Mouse (Mus musculus): ENCODE results near the gene Ctsw. TPM values are rescaled to one million over a fixed set of nuclear protein-coding genes. Genes with fewer than 3 reads are reported as not detected.
A peak's percentile ranks its signal among the peaks of the same experiment; 100 is the strongest.
"Not testable (repeated sequence)": the region's sequence is repeated elsewhere in the genome, so short reads cannot be mapped to it uniquely, and the experiment has no call there.

Ctsw gene
- polyA plus RNA-seq, 1 experiment from 2014 or later, result 2.2 TPM

GRCm38 (mm10) chr19:5500330-5500875 lies 32.1 kb upstream of the Ctsw start:
- Histone ChIP-seq H3K9me3 (ENCODE audit: control insufficient read depth, low read length) (no peaks in the 10 kb centered on the region), H3K4me2 (ENCODE audit: low read depth, low read length) (no peak overlapping the region), H3K36me3 (ENCODE audit: control insufficient read depth, insufficient read depth, low read length) (peaks cover 7% of the 10 kb centered on the region), H3K9ac (ENCODE audit: low read length) (no peak overlapping the region), H3K27ac (ENCODE audit: low read length) (no peak overlapping the region), H3K4me3 (ENCODE audit: low read length) (no peak overlapping the region), H3K27me3 (ENCODE audit: control insufficient read depth, insufficient read depth, low read depth, low read length) (no peaks in the 10 kb centered on the region), H3K4me1 (replicated peaks; ENCODE audit: control insufficient read depth, insufficient read depth, low read length) (no peaks in the 10 kb centered on the region)
- 77% methylated on average over 2 of the region's 2 CpGs for WGBS
- ATAC-seq (ENCODE audit: low read depth), result no peak

DNA sequence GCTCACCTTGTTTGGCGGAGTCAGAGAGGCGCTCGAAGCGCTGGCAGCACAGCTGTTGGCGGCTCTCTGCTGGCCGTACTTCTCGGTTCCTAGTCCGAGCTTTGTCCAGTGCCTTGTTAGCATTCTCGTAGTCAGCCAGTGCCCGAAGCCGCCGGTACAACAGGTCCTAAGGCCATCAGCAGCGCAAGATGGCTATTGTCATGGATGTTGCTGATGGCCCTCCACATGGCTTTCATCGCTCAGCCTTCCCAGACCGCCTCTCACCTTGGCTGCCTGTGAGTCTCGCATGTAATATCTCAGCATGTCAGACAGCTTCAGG lies 27.7 kb upstream of the Ctsw start:
- Histone ChIP-seq H3K4me3 (ENCODE audit: low read length) (no peak overlapping the region), H3K27ac (ENCODE audit: low read length) (no peak overlapping the region), H3K4me1 (replicated peaks; ENCODE audit: control insufficient read depth, insufficient read depth, low read length) (peaks cover 7% of the 10 kb centered on the region), H3K27me3 (ENCODE audit: control insufficient read depth, insufficient read depth, low read depth, low read length) (no peaks in the 10 kb centered on the region), H3K4me2 (ENCODE audit: low read depth, low read length) (no peak overlapping the region), H3K36me3 (ENCODE audit: control insufficient read depth, insufficient read depth, low read length) (peaks cover 30% of the 10 kb centered on the region), H3K9me3 (ENCODE audit: control insufficient read depth, low read length) (no peaks in the 10 kb centered on the region), H3K9ac (ENCODE audit: low read length) (no peak overlapping the region)
- 81% methylated on average over 16 of the region's 16 CpGs for WGBS
- no peak for ATAC-seq (ENCODE audit: low read depth)

DNA sequence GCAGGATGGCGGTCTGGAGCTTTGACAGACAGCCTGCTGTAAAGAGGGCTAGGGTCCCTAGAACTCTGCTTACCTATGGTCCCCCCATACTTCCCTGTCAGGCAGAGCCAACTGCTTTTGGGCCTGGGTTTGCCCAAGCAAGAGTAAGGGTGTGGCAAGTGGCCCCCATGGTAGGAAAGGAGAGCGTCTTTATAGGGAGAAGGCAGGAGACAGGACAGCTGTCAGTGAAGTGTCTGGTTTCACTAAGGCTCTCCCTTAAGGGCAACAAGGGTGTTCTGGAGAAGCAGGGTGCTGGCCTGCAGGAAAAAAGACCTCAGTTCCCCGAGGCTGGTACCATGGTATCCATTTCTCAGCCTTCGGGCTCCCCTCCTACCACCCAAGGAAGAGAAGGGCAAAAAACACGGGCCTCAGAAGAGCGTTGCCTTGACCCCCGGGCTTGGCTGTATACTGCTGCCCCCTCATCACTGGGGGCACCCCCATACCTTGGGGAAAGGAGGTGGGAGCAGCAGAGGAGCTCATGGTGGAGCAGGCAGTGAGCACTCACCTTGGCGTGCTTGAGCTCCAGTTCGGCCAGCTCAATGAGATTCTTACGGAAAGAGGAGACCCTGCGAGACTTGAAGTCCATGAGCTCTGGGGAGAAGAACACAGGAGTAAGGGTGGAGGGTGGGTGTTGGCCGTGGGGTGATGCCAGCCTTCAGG lies 27.2 kb upstream of the Ctsw start:
- no peak overlapping the region for H3K9ac ChIP-seq (ENCODE audit: low read length)
- ATAC-seq (ENCODE audit: low read depth), result no peak
- H3K36me3 ChIP-seq (ENCODE audit: control insufficient read depth, insufficient read depth, low read length), result peaks cover 30% of the 10 kb centered on the region
- H3K27ac ChIP-seq (ENCODE audit: low read length), result no peak overlapping the region
- 74% methylated on average over 12 of the region's 12 CpGs for WGBS
- H3K9me3 ChIP-seq (ENCODE audit: control insufficient read depth, low read length), result no peaks in the 10 kb centered on the region
- H3K27me3 ChIP-seq (ENCODE audit: control insufficient read depth, insufficient read depth, low read depth, low read length), result no peaks in the 10 kb centered on the region
- peaks cover 7% of the 10 kb centered on the region for H3K4me1 ChIP-seq (replicated peaks; ENCODE audit: control insufficient read depth, insufficient read depth, low read length)
- no peak overlapping the region for H3K4me2 ChIP-seq (ENCODE audit: low read depth, low read length)
- no peak overlapping the region for H3K4me3 ChIP-seq (ENCODE audit: low read length)

GRCm38 (mm10) chr19:5494314-5494713 lies 26.0 kb upstream of the Ctsw start:
- WGBS, result 66% methylated on average over 3 of the region's 3 CpGs
- H3K36me3 ChIP-seq (ENCODE audit: control insufficient read depth, insufficient read depth, low read length), result peaks cover 30% of the 10 kb centered on the region

DNA sequence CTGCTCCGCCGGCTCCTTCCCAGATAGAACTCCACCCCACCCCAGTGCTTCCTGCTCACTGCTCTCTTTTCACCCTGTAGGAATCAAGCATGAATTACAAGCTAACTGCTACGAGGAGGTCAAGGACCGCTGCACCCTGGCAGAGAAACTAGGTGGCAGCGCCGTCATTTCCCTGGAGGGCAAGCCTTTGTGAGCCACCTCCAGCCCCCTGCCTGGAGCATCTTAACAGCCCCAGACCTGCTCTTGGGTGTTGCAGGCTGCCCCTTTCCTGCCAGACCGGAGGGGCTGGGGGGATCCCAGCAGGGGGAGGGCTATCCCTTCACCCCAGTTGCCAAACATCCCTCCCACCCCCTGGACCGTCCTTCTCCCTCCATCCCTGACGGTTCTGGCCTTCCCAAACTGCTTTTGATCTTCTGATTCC lies 25.0 kb upstream of the Ctsw start:
- ATAC-seq (ENCODE audit: low read depth); H3K4me3 ChIP-seq (ENCODE audit: low read length); H3K27ac ChIP-seq (ENCODE audit: low read length); H3K27me3 ChIP-seq (ENCODE audit: control insufficient read depth, insufficient read depth, low read depth, low read length); H3K4me2 ChIP-seq (ENCODE audit: low read depth, low read length); H3K9ac ChIP-seq (ENCODE audit: low read length); H3K9me3 ChIP-seq (ENCODE audit: control insufficient read depth, low read length): not testable (repeated sequence)
- H3K36me3 ChIP-seq (ENCODE audit: control insufficient read depth, insufficient read depth, low read length), result peaks cover 30% of the 10 kb centered on the region
- H3K4me1 ChIP-seq (replicated peaks; ENCODE audit: control insufficient read depth, insufficient read depth, low read length), result peaks cover 14% of the 10 kb centered on the region
- 65% methylated on average over 9 of the region's 9 CpGs for WGBS

More at GRCm38 (mm10) chr19:5494314-5494713, 26.0 kb upstream of the Ctsw start:
- no peak for ATAC-seq (ENCODE audit: low read depth)
- Histone ChIP-seq H3K9me3 (ENCODE audit: control insufficient read depth, low read length) (no peaks in the 10 kb centered on the region), H3K4me1 (replicated peaks; ENCODE audit: control insufficient read depth, insufficient read depth, low read length) (peaks cover 11% of the 10 kb centered on the region), H3K4me2 (ENCODE audit: low read depth, low read length) (no peak overlapping the region), H3K9ac (ENCODE audit: low read length) (no peak overlapping the region), H3K27ac (ENCODE audit: low read length) (no peak overlapping the region), H3K4me3 (ENCODE audit: low read length) (no peak overlapping the region), H3K27me3 (ENCODE audit: control insufficient read depth, insufficient read depth, low read depth, low read length) (no peaks in the 10 kb centered on the region)

DNA sequence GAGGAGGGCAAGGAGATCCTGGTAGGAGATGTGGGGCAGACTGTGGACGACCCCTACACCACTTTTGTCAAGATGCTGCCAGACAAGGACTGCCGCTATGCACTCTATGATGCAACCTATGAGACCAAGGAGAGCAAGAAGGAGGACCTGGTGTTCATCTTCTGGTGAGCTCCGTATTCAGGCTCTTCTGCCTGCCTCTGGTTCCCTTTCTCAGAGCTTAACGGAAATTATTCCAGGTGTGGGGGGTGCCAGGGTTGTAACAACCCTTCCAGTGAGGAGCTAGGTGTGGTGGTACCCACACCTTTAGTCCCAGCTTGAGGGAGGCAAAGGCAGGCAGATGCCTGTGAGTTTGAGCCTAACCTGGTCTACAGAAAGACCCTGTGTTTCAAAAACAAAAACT lies 24.3 kb upstream of the Ctsw start:
- 78% methylated on average over 4 of the region's 4 CpGs for WGBS
- H3K36me3 ChIP-seq (ENCODE audit: control insufficient read depth, insufficient read depth, low read length), result peaks cover 30% of the 10 kb centered on the region
- no peaks in the 10 kb centered on the region for H3K9me3 ChIP-seq (ENCODE audit: control insufficient read depth, low read length)
- H3K27ac ChIP-seq (ENCODE audit: low read length), result no peak overlapping the region
- peaks cover 14% of the 10 kb centered on the region for H3K4me1 ChIP-seq (replicated peaks; ENCODE audit: control insufficient read depth, insufficient read depth, low read length)
- H3K4me3 ChIP-seq (ENCODE audit: low read length), result no peak overlapping the region
- H3K27me3 ChIP-seq (ENCODE audit: control insufficient read depth, insufficient read depth, low read depth, low read length), result no peaks in the 10 kb centered on the region
- H3K9ac ChIP-seq (ENCODE audit: low read length), result no peak overlapping the region
- ATAC-seq (ENCODE audit: low read depth), result no peak
- H3K4me2 ChIP-seq (ENCODE audit: low read depth, low read length), result no peak overlapping the region

DNA sequence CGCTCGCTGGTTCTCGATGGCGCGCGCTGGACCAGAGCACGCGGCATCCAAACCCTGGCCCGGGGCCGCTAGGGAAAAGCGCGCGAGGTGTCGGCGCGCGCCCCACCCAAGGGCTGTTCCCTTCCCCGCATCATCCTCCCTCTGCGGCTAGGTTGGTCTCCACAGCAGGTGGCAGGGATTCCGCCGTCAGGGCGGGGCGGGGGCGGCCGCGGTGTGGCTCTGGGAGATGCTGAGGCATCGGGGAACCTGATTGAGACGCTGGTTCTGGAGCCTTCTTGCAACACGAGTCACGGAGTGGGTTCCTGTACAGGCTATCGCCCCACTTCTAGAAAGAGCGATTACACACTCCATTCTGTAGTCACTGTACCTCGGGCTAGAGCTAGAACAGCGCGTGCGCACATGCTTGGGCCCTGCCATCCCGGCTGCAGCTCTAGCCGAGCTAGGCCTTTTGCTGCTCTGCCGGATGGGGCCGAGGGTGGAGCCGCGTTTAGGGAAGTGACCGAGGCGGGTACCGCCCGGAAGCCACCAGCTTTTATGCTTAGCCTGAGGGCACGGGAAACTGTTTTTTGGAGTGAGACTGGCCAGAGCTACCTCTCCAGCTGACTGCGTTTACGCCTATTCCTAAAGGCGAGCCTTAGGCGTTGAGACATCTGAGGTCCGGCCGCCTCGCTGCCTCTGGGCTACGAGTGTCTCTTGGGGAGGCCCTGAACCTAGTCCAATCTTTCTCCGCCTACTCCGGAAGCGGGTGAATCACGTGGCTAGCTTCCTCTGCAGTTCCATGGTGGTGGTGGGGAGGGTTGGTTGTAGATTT lies 22.8 kb upstream of the Ctsw start:
- H3K27me3 ChIP-seq (ENCODE audit: control insufficient read depth, insufficient read depth, low read depth, low read length), result no peaks in the 10 kb centered on the region
- peak; percentile 5; the same call in 1 of the 2 replicates for ATAC-seq (ENCODE audit: low read depth)
- H3K4me2 ChIP-seq (ENCODE audit: low read depth, low read length), result peak overlapping the region; percentile 79
- peaks cover 29% of the 10 kb centered on the region for H3K36me3 ChIP-seq (ENCODE audit: control insufficient read depth, insufficient read depth, low read length)
- WGBS, result 0% methylated on average over 53 of the region's 59 CpGs
- peak overlapping the region; percentile 85 for H3K4me3 ChIP-seq (ENCODE audit: low read length)
- H3K4me1 ChIP-seq (replicated peaks; ENCODE audit: control insufficient read depth, insufficient read depth, low read length), result peaks cover 28% of the 10 kb centered on the region
- no peaks in the 10 kb centered on the region for H3K9me3 ChIP-seq (ENCODE audit: control insufficient read depth, low read length)
- H3K9ac ChIP-seq (ENCODE audit: low read length), result peak overlapping the region; percentile 92
- peak overlapping the region; percentile 98 for H3K27ac ChIP-seq (ENCODE audit: low read length)

DNA sequence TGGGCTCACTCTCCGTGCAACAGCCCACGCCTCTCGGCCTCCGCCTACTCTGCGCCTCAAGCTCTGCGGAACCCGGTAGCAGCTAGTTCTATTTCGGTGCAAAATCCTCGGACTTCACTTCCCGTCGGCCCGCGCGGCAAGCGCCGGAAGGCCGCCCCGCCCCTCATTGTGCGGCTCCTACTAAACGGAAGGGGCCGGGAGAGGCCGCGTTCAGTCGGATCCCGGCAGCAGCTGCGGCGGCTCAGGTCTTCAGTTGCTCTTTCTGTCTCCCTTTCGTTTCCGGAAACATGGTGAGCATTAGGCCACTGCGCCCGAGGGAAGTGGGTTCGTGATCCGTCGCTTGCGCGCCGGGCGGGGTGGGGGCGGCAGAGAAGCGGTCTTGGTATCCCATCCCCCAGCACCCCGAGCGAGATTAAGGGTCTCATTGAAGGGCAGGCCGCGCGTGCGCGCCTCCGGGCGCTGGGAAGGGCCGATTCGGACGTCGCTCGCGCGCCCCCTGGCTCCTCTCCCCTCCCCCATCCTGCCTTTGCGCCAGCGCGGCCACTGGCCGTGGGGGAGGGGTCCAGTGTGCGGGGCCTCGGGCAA lies 22.1 kb upstream of the Ctsw start, which contains the start of gene Cfl1:
Gene Cfl1 (plus strand): TSS at position 143 of the 585 bp plus-strand sequence.
- Histone ChIP-seq H3K4me2 (ENCODE audit: low read depth, low read length) (peak within 1 kb of the TSS; percentile 94), H3K27ac (ENCODE audit: low read length) (peak within 1 kb of the TSS; percentile 98), H3K4me1 (replicated peaks; ENCODE audit: control insufficient read depth, insufficient read depth, low read length) (peaks cover 35% of the 10 kb centered on the region), H3K9ac (ENCODE audit: low read length) (peak within 1 kb of the TSS; percentile 92), H3K27me3 (ENCODE audit: control insufficient read depth, insufficient read depth, low read depth, low read length) (no peaks in the 10 kb centered on the region), H3K9me3 (ENCODE audit: control insufficient read depth, low read length) (no peaks in the 10 kb centered on the region), H3K36me3 (ENCODE audit: control insufficient read depth, insufficient read depth, low read length) (peaks cover 25% of the 10 kb centered on the region), H3K4me3 (ENCODE audit: low read length) (peak within 1 kb of the TSS; percentile 85)
- under 1% methylated on average over 50 of the region's 62 CpGs for WGBS
- peak; percentile 66 for ATAC-seq (ENCODE audit: low read depth)

DNA sequence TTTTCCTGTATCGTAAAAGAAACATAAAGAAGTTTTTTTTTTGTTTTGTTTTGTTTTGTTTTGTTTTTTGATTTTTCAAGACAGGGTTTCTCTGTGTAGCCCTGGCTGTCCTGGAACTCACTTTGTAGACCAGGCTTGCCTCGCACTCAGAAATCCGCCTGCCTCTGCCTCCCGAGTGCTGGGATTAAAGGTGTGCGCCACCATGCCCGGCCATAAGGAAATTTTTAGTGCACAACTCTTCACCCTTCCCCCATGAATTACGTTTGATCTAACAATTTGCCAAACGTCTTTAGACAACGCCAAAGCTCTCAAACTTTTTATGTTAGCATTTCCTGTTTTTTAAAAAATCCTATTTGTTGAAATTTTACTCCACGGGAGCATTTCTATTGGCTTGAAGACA lies 21.4 kb upstream of the Ctsw start:
- ATAC-seq (ENCODE audit: low read depth); H3K9ac ChIP-seq (ENCODE audit: low read length); H3K27me3 ChIP-seq (ENCODE audit: control insufficient read depth, insufficient read depth, low read depth, low read length); H3K9me3 ChIP-seq (ENCODE audit: control insufficient read depth, low read length): not testable (repeated sequence)
- Histone ChIP-seq H3K4me1 (replicated peaks; ENCODE audit: control insufficient read depth, insufficient read depth, low read length) (peaks cover 41% of the 10 kb centered on the region), H3K4me2 (ENCODE audit: low read depth, low read length) (peak overlapping the region; percentile 94), H3K27ac (ENCODE audit: low read length) (peak overlapping the region; percentile 98), H3K4me3 (ENCODE audit: low read length) (peak overlapping the region; percentile 85), H3K36me3 (ENCODE audit: control insufficient read depth, insufficient read depth, low read length) (peaks cover 22% of the 10 kb centered on the region)
- WGBS, result 39% methylated on average over 10 of the region's 10 CpGs
